ENCODE assay signal across 8 mouse cellular contexts in the genomic region with DNA sequence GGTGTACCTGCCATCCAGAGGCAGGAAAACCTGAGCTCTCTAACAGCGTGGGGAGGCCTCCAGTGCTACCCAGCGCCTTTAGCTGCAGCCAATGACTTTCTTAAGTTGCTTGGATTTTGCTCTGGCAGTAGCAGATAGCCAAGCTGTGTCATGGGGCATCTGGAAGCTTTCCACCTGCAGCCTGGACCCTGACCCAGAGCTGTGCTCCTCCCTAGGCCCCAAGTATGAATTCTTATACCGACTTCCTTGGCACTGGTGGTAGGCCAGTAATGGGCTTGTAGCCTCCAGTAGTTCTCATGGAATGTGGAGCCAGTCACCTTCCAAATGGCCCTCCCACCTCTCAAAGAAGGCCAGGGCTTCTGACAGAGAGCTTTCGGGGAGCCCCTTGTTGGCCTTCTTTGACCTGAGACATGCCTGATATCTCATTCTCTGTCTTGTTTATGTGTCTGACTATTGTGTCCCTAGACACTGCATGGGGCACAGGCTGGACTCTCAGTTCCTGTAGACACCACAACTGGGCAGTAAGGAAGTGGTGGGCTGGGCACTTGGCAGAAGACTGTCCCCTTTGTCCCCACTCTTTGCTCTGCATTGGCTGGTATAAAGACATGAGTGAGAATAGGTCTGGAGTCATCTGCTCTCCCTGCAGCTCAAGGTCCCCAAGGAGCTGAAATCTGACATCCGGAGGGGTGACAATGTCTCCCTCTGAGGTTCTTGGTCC. TPM values are rescaled to one million over a fixed set of nuclear protein-coding genes. Genes with fewer than 3 reads are reported as not detected.
DNase-seq lines count a peak whose midpoint lies in the region; ATAC-seq and TF ChIP-seq lines count a peak whose summit lies in the region.

No protein-coding gene starts in this region.

- H3K4me3 ChIP-seq in forebrain, embryonic 10.5 days, result no peak overlapping the region
- no peak overlapping the region for H3K4me3 ChIP-seq in forebrain, postnatal 0 days (ENCODE audit: low read depth, low read length)
- H3K4me3 ChIP-seq in kidney, adult 2 months (ENCODE audit: insufficient read depth, low read depth, low read length), result no peak overlapping the region
- no peak overlapping the region for H3K4me3 ChIP-seq in lung, embryonic 14.5 days (ENCODE audit: low read depth, low read length)

- H3K27me3 ChIP-seq in forebrain, embryonic 10.5 days (ENCODE audit: poor library complexity, severe bottlenecking), result no peaks in the 10 kb centered on the region
- no peaks in the 10 kb centered on the region for H3K27me3 ChIP-seq in forebrain, postnatal 0 days (ENCODE audit: insufficient read depth, low read length)
- H3K27me3 ChIP-seq in kidney, adult 2 months (replicated peaks; ENCODE audit: control insufficient read depth, insufficient read depth, low read length), result no peaks in the 10 kb centered on the region
- no peaks in the 10 kb centered on the region for H3K27me3 ChIP-seq in lung, embryonic 14.5 days (ENCODE audit: insufficient read depth, low read length)

- peaks cover 49% of the 10 kb centered on the region for H3K4me1 ChIP-seq in forebrain, embryonic 10.5 days
- H3K4me1 ChIP-seq in forebrain, postnatal 0 days (ENCODE audit: insufficient read depth), result no peaks in the 10 kb centered on the region
- peaks cover 61% of the 10 kb centered on the region for H3K4me1 ChIP-seq in kidney, adult 2 months (ENCODE audit: control insufficient read depth, insufficient read depth, low read length)
- peaks cover 28% of the 10 kb centered on the region for H3K4me1 ChIP-seq in lung, embryonic 14.5 days (ENCODE audit: insufficient read depth)

- ATAC-seq in forebrain, postnatal 0 days, result no peak
- ATAC-seq in lung, embryonic 14.5 days (ENCODE audit: insufficient read depth), result no peak
- no peak for ATAC-seq in granulocyte monocyte progenitor cell, adult 5-6 weeks (replicated peaks; ENCODE audit: poor library complexity, severe bottlenecking)

- peak overlapping the region; percentile 72 for H3K27ac ChIP-seq in forebrain, embryonic 10.5 days
- no peak overlapping the region for H3K27ac ChIP-seq in forebrain, postnatal 0 days (ENCODE audit: low read depth, low read length)
- H3K27ac ChIP-seq in kidney, adult 2 months (ENCODE audit: insufficient read depth, low read depth, low read length), result peak overlapping the region; percentile 74
- peak overlapping the region; percentile 92 for H3K27ac ChIP-seq in lung, embryonic 14.5 days (ENCODE audit: low read depth)

- no peak overlapping the region for H3K9ac ChIP-seq in forebrain, postnatal 0 days
- H3K9ac ChIP-seq in lung, embryonic 14.5 days, result peak overlapping the region; percentile 21; the same call in 1 of the 2 replicates

- no peak overlapping the region for H3K4me2 ChIP-seq in forebrain, postnatal 0 days (ENCODE audit: low read depth)
- no peak overlapping the region for H3K4me2 ChIP-seq in lung, embryonic 14.5 days

- 92% methylated on average over 5 of the region's 5 CpGs for WGBS in forebrain, embryonic 10.5 days
- WGBS in forebrain, postnatal 0 days, result 91% methylated on average over 5 of the region's 5 CpGs
- WGBS in kidney, adult 2 months, result 47% methylated on average over 5 of the region's 5 CpGs
- WGBS in lung, embryonic 14.5 days, result 69% methylated on average over 5 of the region's 5 CpGs

- TF ChIP-seq CTCF in forebrain, postnatal 0 days (IDR thresholded peaks at IDR 0.05; ENCODE audit: low read depth), result no peak
- TF ChIP-seq CTCF in kidney, adult 2 months (conservative IDR thresholded peaks at IDR 0.05; ENCODE audit: insufficient read depth, insufficient read length, low read depth, low read length), result no peak
- TF ChIP-seq CTCF in lung, embryonic 14.5 days (IDR thresholded peaks at IDR 0.05; ENCODE audit: low read depth), result no peak

- DNase-seq in forebrain, embryonic 10.5 days (ENCODE audit: extremely low spot score, low spot score), result no peak
- DNase-seq in forebrain, postnatal 0 days, result no peak
- peak; percentile 37 for DNase-seq in brain, adult 2 months (ENCODE audit: low read depth, low spot score)
- peak; percentile 93 for DNase-seq in kidney, adult 2 months
- DNase-seq in lung, embryonic 14.5 days, result no peak
- no peak for DNase-seq in MN1 (ENCODE audit: low spot score)
- no peak for DNase-seq in spleen, postnatal 36 days (ENCODE audit: low spot score in 2 of 2)

- H3K9me3 ChIP-seq in forebrain, embryonic 10.5 days, result no peaks in the 10 kb centered on the region
- no peaks in the 10 kb centered on the region for H3K9me3 ChIP-seq in forebrain, postnatal 0 days (ENCODE audit: low read length)
- H3K9me3 ChIP-seq in lung, embryonic 14.5 days (ENCODE audit: low read depth, low read length), result no peaks in the 10 kb centered on the region

- no peak for TF ChIP-seq POLR2A in kidney, adult 2 months (IDR thresholded peaks at IDR 0.05; ENCODE audit: low read depth, low read length)

- peaks cover 95% of the 10 kb centered on the region for H3K36me3 ChIP-seq in forebrain, embryonic 10.5 days (replicated peaks)
- peaks cover 25% of the 10 kb centered on the region for H3K36me3 ChIP-seq in forebrain, postnatal 0 days (ENCODE audit: insufficient read depth)
- 0 out of 2 replicates have a peak, but pooled peaks cover 1% of the 10 kb centered on the region for H3K36me3 ChIP-seq in kidney, adult 2 months (ENCODE audit: control insufficient read depth, insufficient read depth, low read length)
- peaks cover 70% of the 10 kb centered on the region; the same call in 1 of the 2 replicates for H3K36me3 ChIP-seq in lung, embryonic 14.5 days (ENCODE audit: insufficient read depth)

RNA-seq across cellular contexts. Expression of gene Trim8, which starts 45.3 kb away (rescaled TPM):
- polyA plus RNA-seq in forebrain, embryonic 10.5 days (2016; fragmentation: Nextera tagmentation; extraction: Ambion mirVana), result 16.6 and 19.3 TPM in 2 replicates
- 68.6 and 76.5 TPM in 2 replicates for total RNA-seq in forebrain, postnatal 0 days (2014; rRNA removed)
- polyA plus RNA-seq in forebrain, postnatal 0 days (2015; fragmentation: Nextera tagmentation; extraction: Ambion mirVana), result 25.9 and 28.2 TPM in 2 replicates
- 41.3 and 43.6 TPM in 2 replicates for polyA plus RNA-seq in kidney, adult 2 months (2012; rRNA removed)
- 28.3 and 31.0 TPM in 2 replicates for polyA plus RNA-seq in lung, embryonic 14.5 days (2014; fragmentation: Nextera tagmentation; extraction: Ambion mirVana)
- total RNA-seq in granulocyte monocyte progenitor cell, adult 5-6 weeks (2014; fragmentation: Nextera tagmentation), result 10.9 and 13.9 TPM in 2 replicates
- 12.2 and 13.6 TPM in 2 replicates for total RNA-seq in granulocyte monocyte progenitor cell, adult 5-6 weeks (2017)

RNA-seq across cellular contexts. Expression of gene Sufu, which starts 59.5 kb away (rescaled TPM):
- 47.5 and 50.8 TPM in 2 replicates for polyA plus RNA-seq in forebrain, embryonic 10.5 days (2016; fragmentation: Nextera tagmentation; extraction: Ambion mirVana)
- total RNA-seq in forebrain, postnatal 0 days (2014; rRNA removed), result 9.4 and 13.1 TPM in 2 replicates
- polyA plus RNA-seq in forebrain, postnatal 0 days (2015; fragmentation: Nextera tagmentation; extraction: Ambion mirVana), result 12.7 and 17.7 TPM in 2 replicates
- 38.2 and 39.7 TPM in 2 replicates for polyA plus RNA-seq in kidney, adult 2 months (2012; rRNA removed)
- polyA plus RNA-seq in lung, embryonic 14.5 days (2014; fragmentation: Nextera tagmentation; extraction: Ambion mirVana), result 41.3 and 47.5 TPM in 2 replicates
- total RNA-seq in granulocyte monocyte progenitor cell, adult 5-6 weeks (2014; fragmentation: Nextera tagmentation), result 20.9 and 22.8 TPM in 2 replicates
- total RNA-seq in granulocyte monocyte progenitor cell, adult 5-6 weeks (2017), result 7.2 and 9.0 TPM in 2 replicates

Comparison
In these comparisons a context has a peak if more than half of its experiments do, and no peak if none do; other contexts are left out.
1. DNase-seq: peak in brain, adult 2 months (single experiment) and kidney, adult 2 months (single experiment); none in forebrain, embryonic 10.5 days (single experiment), forebrain, postnatal 0 days (single experiment), lung, embryonic 14.5 days (single experiment), MN1 (single experiment) and spleen, postnatal 36 days (0 of 2).